Mouse (Mus musculus): ENCODE measurements around the gene Neu1. TPM values are rescaled to one million over a fixed set of nuclear protein-coding genes. Genes with fewer than 3 reads are reported as not detected.

Gene Neu1
- 4.1 and 7.9 TPM in 2 replicates for polyA plus RNA-seq (2012; rRNA removed)

GRCm38 (mm10) chr17:34931061-34931734 lies at the start of gene Neu1:
Neu1 (plus strand) TSS chr17:34931253.
- Histone ChIP-seq H3K4me3 (ENCODE audit: control insufficient read depth, low read depth, low read length) (peak within 1 kb of the TSS; percentile 90), H3K27me3 (ENCODE audit: control insufficient read depth, insufficient read depth, low read length) (no peaks in the 10 kb centered on the region), H3K27ac (ENCODE audit: control insufficient read depth, insufficient read depth, low read depth, low read length) (0 out of 2 replicates have a peak within 1 kb of the TSS, but pooled peaks have one; percentile 3), H3K36me3 (ENCODE audit: control insufficient read depth, insufficient read depth, low read length) (no peaks in the 10 kb centered on the region), H3K4me1 (ENCODE audit: control insufficient read depth, insufficient read depth, low read length) (peaks cover 26% of the 10 kb centered on the region)
- TF ChIP-seq POLR2A (IDR thresholded peaks at IDR 0.05; ENCODE audit: control insufficient read depth, low read depth, low read length): peak; percentile 40; the same call in 1 of the 2 replicates
- TF ChIP-seq CTCF (IDR thresholded peaks at IDR 0.05; ENCODE audit: control insufficient read depth, insufficient read depth, insufficient replicate concordance, low read depth, low read length): peak; percentile 29; the same call in 1 of the 2 replicates

DNA sequence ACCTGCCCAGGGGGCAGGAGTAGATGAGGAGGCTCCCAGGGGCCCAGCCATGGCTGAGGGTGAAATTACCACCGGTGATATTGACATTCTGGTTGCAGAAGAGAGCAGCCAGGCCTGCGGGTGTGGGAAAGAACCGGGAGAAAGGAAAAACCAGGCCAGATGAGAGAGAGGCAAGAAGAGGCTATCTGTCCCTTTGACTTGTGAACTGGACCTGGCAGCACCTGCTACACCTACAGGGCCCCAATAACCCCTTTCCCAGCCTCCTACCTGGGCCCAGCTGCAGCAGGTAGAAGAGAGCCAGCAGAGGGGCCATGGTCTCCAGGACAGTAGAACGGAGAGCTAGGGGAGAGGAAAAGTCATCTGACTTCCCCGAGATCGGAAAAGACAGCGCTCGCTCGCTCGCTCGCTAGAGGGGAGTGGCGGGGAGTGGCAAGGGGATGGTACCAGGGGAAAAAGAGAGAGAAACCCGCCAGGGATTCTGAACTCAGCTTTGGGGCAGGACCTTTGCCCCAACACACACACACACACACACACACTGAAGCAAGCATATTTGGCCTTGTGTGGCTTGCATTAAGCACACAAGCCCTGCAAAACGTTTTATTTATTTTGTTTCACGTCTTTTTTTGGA lies 49.3 kb upstream of the Neu1 start, which contains the start of gene Gm20547:
Gm20547 (minus strand) TSS at position 360 of the 628 bp plus-strand sequence.
- Histone ChIP-seq H3K27me3 (ENCODE audit: control insufficient read depth, insufficient read depth, low read length) (no peaks in the 10 kb centered on the region), H3K4me1 (ENCODE audit: control insufficient read depth, insufficient read depth, low read length) (peaks cover 14% of the 10 kb centered on the region), H3K27ac (ENCODE audit: control insufficient read depth, insufficient read depth, low read depth, low read length) (peak within 1 kb of the TSS; percentile 34; the same call in 1 of the 2 replicates), H3K4me3 (ENCODE audit: control insufficient read depth, low read depth, low read length) (peak within 1 kb of the TSS; percentile 32), H3K36me3 (ENCODE audit: control insufficient read depth, insufficient read depth, low read length) (no peaks in the 10 kb centered on the region)
- TF ChIP-seq CTCF (IDR thresholded peaks at IDR 0.05; ENCODE audit: control insufficient read depth, insufficient read depth, insufficient replicate concordance, low read depth, low read length) (no peak), POLR2A (IDR thresholded peaks at IDR 0.05; ENCODE audit: control insufficient read depth, low read depth, low read length) (no peak)

DNA sequence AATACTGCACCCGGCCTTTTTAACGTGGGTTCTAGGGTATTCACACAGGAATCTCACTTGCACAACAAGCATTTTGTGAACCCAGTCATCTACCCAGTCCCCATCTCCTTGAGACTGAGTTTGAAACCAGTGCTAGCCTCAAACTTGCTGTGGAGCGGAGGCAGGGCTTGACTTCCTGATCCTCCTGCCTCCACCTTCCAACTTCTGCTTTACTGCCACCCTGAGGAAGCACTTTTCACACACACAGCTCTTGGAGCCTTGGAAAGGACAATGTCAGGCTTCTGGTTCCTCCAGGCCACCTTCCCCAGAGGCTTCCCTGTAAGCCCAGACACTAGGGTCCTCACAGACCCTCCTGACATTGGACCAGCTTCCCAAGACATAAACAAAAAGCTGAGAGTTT lies 47.7 kb upstream of the Neu1 start:
- peaks cover 14% of the 10 kb centered on the region for H3K4me1 ChIP-seq (ENCODE audit: control insufficient read depth, insufficient read depth, low read length)
- no peaks in the 10 kb centered on the region for H3K36me3 ChIP-seq (ENCODE audit: control insufficient read depth, insufficient read depth, low read length)
- no peak overlapping the region for H3K4me3 ChIP-seq (ENCODE audit: control insufficient read depth, low read depth, low read length)
- TF ChIP-seq POLR2A (IDR thresholded peaks at IDR 0.05; ENCODE audit: control insufficient read depth, low read depth, low read length): no peak
- peak; percentile 19; the same call in 1 of the 2 replicates for TF ChIP-seq CTCF (IDR thresholded peaks at IDR 0.05; ENCODE audit: control insufficient read depth, insufficient read depth, insufficient replicate concordance, low read depth, low read length)
- H3K27ac ChIP-seq (ENCODE audit: control insufficient read depth, insufficient read depth, low read depth, low read length): no peak overlapping the region
- no peaks in the 10 kb centered on the region for H3K27me3 ChIP-seq (ENCODE audit: control insufficient read depth, insufficient read depth, low read length)

DNA sequence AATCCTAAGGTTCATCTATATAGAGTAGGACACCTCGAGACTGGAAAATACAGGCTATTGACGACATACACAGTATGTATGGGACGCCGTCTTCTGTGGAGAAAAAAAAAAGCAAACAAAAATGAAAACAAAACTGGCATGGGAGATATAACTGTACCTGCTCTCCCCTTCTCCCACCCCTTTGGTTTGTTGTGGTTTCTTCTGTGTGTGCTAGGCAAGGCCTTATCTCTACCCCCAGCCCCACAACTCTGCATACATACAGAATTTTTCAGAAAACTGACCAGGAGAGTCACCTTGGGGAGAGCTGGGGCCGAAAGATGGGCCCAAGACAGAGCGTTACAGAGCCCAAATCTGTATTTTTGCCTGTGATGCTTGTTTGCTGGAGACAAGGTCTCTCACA lies 46.3 kb upstream of the Neu1 start:
- no peak for TF ChIP-seq CTCF (IDR thresholded peaks at IDR 0.05; ENCODE audit: control insufficient read depth, insufficient read depth, insufficient replicate concordance, low read depth, low read length)
- no peak for TF ChIP-seq POLR2A (IDR thresholded peaks at IDR 0.05; ENCODE audit: control insufficient read depth, low read depth, low read length)

GRCm38 (mm10) chr17:34885615-34886014 lies 45.4 kb upstream of the Neu1 start:
- Histone ChIP-seq H3K27me3 (ENCODE audit: control insufficient read depth, insufficient read depth, low read length) (no peaks in the 10 kb centered on the region), H3K4me1 (ENCODE audit: control insufficient read depth, insufficient read depth, low read length) (peaks cover 6% of the 10 kb centered on the region)
- TF ChIP-seq CTCF (IDR thresholded peaks at IDR 0.05; ENCODE audit: control insufficient read depth, insufficient read depth, insufficient replicate concordance, low read depth, low read length) (no peak), POLR2A (IDR thresholded peaks at IDR 0.05; ENCODE audit: control insufficient read depth, low read depth, low read length) (no peak)

More for the DNA sequence above, 46.3 kb upstream of the Neu1 start:
- no peak overlapping the region for H3K4me3 ChIP-seq (ENCODE audit: control insufficient read depth, low read depth, low read length)
- no peaks in the 10 kb centered on the region for H3K36me3 ChIP-seq (ENCODE audit: control insufficient read depth, insufficient read depth, low read length)
- no peak overlapping the region for H3K27ac ChIP-seq (ENCODE audit: control insufficient read depth, insufficient read depth, low read depth, low read length)
- H3K4me1 ChIP-seq (ENCODE audit: control insufficient read depth, insufficient read depth, low read length): peaks cover 13% of the 10 kb centered on the region
- no peaks in the 10 kb centered on the region for H3K27me3 ChIP-seq (ENCODE audit: control insufficient read depth, insufficient read depth, low read length)

GRCm38 (mm10) chr17:34887942-34888341 lies 43.1 kb upstream of the Neu1 start:
- H3K27me3 ChIP-seq (ENCODE audit: control insufficient read depth, insufficient read depth, low read length): no peaks in the 10 kb centered on the region
- no peak for TF ChIP-seq POLR2A (IDR thresholded peaks at IDR 0.05; ENCODE audit: control insufficient read depth, low read depth, low read length)
- TF ChIP-seq CTCF (IDR thresholded peaks at IDR 0.05; ENCODE audit: control insufficient read depth, insufficient read depth, insufficient replicate concordance, low read depth, low read length): no peak
- H3K4me3 ChIP-seq (ENCODE audit: control insufficient read depth, low read depth, low read length): no peak overlapping the region
- H3K4me1 ChIP-seq (ENCODE audit: control insufficient read depth, insufficient read depth, low read length): peaks cover 1% of the 10 kb centered on the region
- H3K27ac ChIP-seq (ENCODE audit: control insufficient read depth, insufficient read depth, low read depth, low read length): no peak overlapping the region
- H3K36me3 ChIP-seq (ENCODE audit: control insufficient read depth, insufficient read depth, low read length): no peaks in the 10 kb centered on the region

More at GRCm38 (mm10) chr17:34885615-34886014, 45.4 kb upstream of the Neu1 start:
- Histone ChIP-seq H3K27ac (ENCODE audit: control insufficient read depth, insufficient read depth, low read depth, low read length) (no peak overlapping the region), H3K4me3 (ENCODE audit: control insufficient read depth, low read depth, low read length) (no peak overlapping the region), H3K36me3 (ENCODE audit: control insufficient read depth, insufficient read depth, low read length) (no peaks in the 10 kb centered on the region)

DNA sequence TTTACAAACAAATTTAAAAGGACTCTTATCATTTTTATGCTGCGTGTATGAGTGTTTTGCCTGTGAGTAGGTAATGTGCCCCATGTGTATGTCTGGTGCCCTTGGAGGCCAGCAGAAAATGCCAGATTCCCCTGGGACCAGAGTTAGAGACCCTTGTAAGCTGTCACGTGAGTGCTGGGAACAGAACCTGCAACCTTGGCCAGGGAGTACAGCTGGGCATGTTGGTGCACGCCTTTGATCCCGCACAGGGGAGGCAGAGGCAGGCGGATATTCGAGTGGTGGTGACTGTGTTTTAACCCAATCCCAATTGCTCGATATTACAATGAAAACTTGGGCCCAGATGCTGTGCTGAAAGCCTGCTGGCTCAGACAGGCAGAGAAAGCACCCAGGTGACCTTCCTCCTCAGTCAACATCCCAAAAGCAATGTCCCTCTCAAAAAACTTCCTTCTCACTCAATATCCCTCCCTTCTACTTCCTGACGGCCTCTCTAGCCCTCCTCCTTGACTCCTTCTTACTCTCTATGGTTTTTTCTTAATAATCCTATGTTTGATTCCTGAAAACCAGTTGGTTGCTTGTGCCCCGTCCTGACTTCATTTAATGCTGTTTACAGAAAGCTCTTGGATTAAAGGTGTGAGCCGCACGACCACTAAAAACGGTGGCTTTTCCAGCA lies 40.8 kb upstream of the Neu1 start:
- Histone ChIP-seq H3K36me3 (ENCODE audit: control insufficient read depth, insufficient read depth, low read length) (no peaks in the 10 kb centered on the region), H3K4me1 (ENCODE audit: control insufficient read depth, insufficient read depth, low read length) (peaks cover 16% of the 10 kb centered on the region), H3K4me3 (ENCODE audit: control insufficient read depth, low read depth, low read length) (no peak overlapping the region), H3K27ac (ENCODE audit: control insufficient read depth, insufficient read depth, low read depth, low read length) (no peak overlapping the region), H3K27me3 (ENCODE audit: control insufficient read depth, insufficient read depth, low read length) (no peaks in the 10 kb centered on the region)
- TF ChIP-seq CTCF (IDR thresholded peaks at IDR 0.05; ENCODE audit: control insufficient read depth, insufficient read depth, insufficient replicate concordance, low read depth, low read length): no peak

Data from testis, adult 2 months (tissue).